Mouse (Mus musculus): ENCODE data around the gene Krtap3-3. TPM values are rescaled to one million over a fixed set of nuclear protein-coding genes. Genes with fewer than 3 reads are reported as not detected.
"Not testable (repeated sequence)": the region's sequence is repeated elsewhere in the genome, so short reads cannot be mapped to it uniquely, and the experiment has no call there.

The Krtap3-3 gene
- not detected for total RNA-seq (2021)
- long read RNA-seq: 0 reads

DNA sequence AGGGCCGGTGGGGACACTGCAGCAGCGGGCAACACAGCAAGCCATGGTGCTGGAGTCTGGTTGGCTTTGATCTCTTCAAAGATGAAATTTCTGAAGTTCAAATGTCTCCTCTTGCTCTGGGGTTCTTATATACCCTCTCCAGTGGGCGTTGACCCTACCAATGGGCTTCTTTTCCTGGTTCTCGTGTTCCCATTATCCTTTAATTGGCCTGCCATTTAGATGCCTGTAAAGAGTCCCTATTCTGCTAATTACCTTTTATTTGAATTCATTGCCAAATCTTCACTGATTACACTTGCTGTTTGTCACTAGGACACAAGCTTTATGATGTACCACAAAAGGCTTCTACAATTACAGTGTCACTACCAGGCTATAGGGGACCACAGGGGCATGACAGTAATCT is at the start of gene Krtap3-3:
Gene Krtap3-3 (minus strand): TSS at position 101 of the 400 bp plus-strand sequence.
- DNase-seq (ENCODE audit: low spot score in 2 of 2): no peak

DNA sequence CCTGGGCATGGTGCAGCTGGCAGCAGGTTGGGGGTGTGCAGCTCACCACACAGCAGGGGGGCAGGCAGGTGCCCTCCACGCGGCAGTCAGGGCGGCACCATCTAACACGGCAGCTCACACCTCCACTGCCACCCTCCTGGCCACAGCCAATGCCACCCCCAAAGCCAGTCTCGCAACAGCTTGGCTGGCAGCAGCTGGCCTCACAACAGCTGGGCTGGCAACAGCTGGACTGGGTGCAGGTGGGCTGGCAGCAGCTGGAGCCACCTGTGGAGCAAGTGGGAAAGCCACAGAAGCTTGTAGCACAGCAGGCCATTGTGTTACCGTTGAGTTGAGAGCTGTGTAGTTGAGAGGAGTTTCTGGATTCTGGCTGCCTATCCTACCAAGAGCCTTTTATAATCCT is 47.1 kb upstream of the Krtap3-3 start, which contains the start of gene Krtap9-3:
Gene Krtap9-3 (minus strand): TSS at position 364 of the 400 bp plus-strand sequence.
- not testable (repeated sequence) for DNase-seq (ENCODE audit: low spot score in 2 of 2)

DNA sequence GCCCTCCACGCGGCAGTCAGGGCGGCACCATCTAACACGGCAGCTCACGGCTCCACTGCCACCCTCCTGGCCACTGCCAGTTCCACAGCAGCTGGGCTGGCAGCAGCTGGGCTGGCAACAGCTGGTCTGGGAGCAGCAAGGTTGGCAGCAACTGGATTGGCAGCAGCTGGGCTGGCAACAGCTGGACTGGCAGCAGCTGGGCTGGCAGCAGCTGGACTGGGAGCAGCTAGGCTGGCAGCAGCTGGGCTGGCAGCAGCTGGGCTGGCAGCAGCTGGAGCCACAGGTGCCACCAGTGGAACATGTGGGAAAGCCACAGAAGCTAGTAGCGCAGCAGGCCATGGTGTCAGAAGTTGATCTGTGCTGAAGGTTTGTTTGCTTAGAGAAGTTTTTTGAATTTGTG is 40.3 kb upstream of the Krtap3-3 start, which contains the start of gene Krtap1-3:
Gene Krtap1-3 (minus strand): TSS at position 359 of the 400 bp plus-strand sequence.
- DNase-seq (ENCODE audit: low spot score in 2 of 2): no peak

DNA sequence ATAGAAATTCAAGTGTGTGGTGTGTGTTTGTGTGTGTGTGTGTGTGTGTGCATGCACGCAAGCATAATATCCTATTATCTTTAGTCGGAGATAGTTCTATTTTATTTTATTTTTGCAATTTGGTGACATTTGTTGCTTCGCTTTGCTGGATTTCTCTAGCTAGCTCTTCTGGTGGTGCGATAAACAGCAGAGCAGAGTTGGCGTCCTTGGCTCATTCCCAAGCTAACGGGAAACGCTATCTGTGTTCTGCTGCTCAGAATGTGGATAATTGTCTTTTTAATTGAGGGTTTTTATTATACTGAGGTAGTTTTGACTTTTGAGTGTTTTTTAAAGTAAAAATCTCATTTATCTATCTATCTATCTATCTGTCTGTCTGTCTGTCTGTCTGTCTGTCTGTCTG is 34.4 kb upstream of the Krtap3-3 start:
- peak; percentile 46 to 83 for DNase-seq (ENCODE audit: low spot score in 2 of 2)

DNA sequence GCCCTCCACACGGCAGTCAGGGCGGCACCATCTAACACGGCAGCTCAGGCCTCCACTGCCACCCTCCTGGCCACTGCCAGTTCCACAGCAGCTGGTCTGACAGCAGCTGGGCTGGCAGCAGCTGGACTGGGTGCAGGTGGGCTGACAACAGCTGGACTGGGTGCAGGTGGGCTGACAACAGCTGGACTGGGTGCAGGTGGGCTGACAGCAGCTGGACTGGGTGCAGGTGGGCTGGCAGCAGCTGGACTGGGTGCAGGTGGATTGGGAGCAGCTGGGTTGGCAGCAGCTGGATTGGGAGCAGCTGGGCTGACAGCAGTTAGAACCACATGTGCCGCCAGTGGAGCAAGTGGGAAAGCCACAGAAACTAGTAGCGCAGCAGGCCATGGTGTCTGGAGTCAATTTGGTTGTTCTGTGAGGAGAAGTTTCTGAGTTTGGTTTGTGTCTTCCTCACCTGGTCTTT is 32.6 kb upstream of the Krtap3-3 start, which contains the start of gene Krtap1-4:
Gene Krtap1-4 (minus strand): TSS at position 410 of the 460 bp plus-strand sequence.
- no peak for DNase-seq (ENCODE audit: low spot score in 2 of 2)

DNA sequence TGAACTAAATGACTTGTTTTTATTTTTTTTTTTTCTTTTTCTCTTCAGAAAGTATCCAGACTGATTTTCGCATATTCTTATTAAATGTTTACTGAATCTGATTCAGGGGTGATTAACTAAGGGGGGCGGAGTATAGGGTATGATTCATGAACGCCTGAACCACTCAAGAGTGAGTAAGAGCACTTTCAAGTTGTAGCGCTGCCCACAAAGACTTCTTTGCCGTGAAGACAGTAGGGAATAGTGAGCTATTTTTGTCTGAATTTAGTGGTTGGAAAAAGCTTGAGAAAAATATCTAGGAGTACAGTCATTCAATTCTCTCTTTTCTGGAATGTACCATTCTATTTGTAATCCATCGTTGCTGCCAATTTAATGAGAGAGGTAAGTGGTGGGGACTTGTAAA is 30.9 kb upstream of the Krtap3-3 start:
- no peak for DNase-seq (ENCODE audit: low spot score in 2 of 2)

DNA sequence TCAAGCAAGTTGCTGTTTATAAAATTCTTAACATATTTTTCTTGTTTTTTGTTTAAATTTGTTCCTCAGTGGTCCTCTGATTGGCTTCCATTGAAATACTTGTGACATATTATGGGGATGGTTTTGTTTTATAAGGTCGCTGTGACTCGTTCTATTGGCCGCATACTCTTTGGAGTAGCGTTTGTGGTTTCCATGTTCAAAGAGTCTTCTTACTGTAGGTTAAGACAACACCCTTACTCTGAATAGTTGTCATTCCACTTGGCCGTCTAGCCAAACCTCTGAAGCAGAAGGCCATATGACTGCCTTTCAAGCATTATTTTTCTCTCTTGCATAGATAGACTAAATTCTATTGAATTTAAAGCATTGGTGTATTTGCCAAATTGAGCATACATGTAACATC is 30.4 kb upstream of the Krtap3-3 start:
- no peak for DNase-seq (ENCODE audit: low spot score in 2 of 2)

DNA sequence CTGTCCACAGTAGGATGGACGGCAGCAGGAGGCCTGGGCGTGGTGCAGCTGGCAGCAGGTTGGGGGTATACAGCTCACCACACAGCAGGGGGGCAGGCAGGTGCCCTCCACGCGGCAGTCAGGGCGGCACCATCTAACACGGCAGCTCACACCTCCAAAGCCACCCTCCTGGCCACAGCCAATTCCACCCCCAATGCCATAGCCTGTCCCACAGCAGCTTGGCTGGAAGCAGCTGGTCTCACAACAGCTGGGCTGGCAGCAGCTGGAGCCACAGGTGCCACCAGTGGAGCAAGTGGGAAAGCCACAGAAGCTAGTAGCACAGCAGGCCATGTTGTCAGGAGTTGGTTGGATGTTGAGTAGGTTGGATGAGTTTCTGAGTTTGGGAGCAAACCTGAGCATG is 30.0 kb upstream of the Krtap3-3 start, which contains the start of gene Krtap1-5:
Gene Krtap1-5 (minus strand): TSS at position 381 of the 400 bp plus-strand sequence.
- no peak for DNase-seq (ENCODE audit: low spot score in 2 of 2)

DNA sequence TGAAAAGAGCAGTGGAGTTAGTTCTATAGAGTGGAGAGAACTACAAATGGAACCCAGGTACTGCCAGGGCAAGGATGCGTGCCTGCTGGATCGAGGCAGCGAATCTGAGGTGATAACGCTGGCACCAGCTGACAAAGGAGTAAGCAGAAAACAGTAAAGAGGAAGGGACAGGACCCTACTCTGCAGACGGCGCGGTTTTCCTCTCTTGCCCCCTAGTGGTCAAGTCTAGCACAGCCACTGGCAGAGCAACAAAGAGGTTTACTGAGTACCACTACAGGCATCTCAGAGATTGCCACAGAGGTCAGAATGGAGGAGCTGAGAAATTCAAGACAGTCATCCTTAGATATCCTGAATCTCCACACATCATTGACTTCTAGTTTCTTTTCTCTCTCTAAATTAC is 23.4 kb upstream of the Krtap3-3 start:
- peak; percentile 38 to 83 for DNase-seq (ENCODE audit: low spot score in 2 of 2)

DNA sequence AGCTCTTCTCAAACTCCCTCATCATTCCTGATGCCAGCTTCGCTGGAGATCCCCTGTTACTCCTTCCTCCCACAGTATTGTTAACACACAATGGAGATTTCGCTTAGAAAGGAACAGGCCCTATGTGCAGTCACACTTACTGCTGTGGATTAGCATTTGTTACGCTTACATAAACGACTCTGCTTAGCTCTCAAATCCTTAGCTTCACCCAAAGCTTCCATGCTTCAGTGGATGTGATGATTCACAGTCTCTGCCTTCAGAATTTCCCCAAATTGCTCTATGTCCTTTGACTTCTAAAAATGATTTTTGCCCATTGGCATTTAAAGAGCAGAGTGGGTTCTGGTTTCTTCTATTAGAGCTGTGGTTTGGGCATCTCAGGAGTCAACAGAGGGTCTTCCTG is 22.5 kb upstream of the Krtap3-3 start:
- peak in 1 of 2 experiments; percentile 4 for DNase-seq (ENCODE audit: low spot score in 2 of 2)

DNA sequence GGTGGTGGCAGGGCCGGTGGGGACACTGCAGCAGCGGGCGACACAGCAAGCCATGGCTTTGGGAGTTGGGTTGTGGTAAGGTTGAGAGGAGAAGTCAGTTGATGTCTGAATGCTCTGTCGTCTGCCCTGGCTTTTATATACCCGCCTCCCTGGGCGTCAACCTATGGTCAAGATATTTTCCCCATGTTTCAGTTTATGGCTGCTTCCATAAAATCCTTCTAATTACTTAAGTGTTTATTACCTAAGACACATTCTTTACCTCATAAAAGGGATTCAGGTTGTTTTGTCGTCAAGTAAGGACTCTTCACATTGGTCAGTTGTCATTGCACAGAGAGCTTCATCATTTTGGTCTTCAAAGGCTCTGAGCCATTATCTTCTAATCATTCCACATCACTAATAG is 15.9 kb upstream of the Krtap3-3 start, which contains the start of gene Krtap3-1:
Gene Krtap3-1 (minus strand): TSS at position 101 of the 400 bp plus-strand sequence.
- no peak for DNase-seq (ENCODE audit: low spot score in 2 of 2)

DNA sequence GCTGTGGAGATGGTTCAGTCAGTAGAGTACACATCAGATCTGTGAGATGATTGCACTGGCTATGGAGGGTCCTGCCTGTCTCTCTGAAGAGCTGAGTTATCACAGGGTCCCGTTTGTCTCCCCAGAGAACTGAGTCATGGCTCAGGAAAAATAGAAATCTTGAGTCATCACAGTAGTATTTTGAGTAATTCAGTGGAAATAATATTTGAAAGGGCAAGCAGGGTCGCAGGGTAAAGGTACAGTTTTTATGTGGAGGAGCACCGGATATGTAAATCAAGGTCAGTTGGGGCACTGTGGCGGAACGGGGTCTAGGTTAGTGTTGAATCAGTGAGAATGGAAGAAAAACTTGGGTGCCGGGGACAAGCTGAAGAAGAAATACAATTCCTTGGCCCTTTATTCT is 11.9 kb upstream of the Krtap3-3 start:
- no peak for DNase-seq (ENCODE audit: low spot score in 2 of 2)

DNA sequence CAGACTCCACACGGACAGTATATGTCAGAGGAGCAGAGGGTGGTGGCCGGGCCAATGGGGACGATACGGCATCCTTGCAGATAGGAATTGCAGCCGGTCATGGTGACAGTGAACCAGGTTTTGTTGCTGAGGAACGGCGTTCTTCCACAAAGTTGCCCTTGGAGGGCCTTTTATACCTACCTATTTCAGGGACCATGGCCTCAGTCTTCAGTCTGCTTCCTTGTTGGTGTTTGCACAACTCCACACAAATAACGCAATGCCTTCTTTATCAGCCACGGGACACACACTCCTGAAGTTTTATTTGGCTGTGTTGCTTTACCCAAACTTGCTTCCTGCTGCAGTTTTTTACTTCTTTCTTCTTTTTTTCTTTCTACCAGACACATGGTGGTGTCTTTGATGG is 8.7 kb upstream of the Krtap3-3 start, which contains the start of gene Gm11939:
Gene Gm11939 (minus strand): TSS at position 101 of the 400 bp plus-strand sequence.
- DNase-seq (ENCODE audit: low spot score in 2 of 2): no peak

DNA sequence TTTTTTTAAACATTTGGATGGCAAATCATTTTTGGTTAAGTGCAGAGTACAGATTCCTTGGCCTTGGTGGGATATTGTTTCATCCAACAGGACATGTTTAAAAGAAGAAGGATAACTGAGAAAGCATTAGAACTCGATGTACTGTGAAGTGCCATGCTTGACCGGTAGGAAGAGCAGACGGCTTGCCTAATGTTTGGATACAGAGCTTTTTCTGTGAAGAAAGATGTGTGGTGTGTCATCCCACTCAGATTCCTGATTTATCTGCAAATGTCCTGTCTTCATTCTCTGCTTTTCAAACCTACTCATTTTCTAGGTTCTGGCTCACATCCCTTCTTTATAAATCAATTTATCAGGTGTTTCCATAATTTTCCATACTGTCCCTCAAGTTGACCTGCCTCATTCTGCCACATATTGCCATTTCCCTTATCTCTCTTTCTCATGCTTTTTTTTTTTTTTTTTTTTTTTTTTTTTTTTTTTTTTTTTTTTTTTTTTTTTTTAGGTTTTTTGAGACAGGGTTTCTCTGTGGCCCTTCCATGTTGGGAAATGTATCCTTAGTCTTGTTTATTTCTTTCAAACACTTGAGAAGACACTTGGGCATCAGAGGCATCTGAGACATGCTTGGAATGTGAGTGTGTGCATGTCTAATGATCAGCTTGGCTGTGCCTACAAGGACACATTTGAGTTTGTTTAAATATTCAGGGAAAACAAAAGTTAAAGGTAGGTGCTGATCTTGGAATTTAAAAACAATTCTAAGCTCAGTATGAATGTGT is 7.5 kb upstream of the Krtap3-3 start:
- peak in 1 of 2 experiments; percentile 10 for DNase-seq (ENCODE audit: low spot score in 2 of 2)

DNA sequence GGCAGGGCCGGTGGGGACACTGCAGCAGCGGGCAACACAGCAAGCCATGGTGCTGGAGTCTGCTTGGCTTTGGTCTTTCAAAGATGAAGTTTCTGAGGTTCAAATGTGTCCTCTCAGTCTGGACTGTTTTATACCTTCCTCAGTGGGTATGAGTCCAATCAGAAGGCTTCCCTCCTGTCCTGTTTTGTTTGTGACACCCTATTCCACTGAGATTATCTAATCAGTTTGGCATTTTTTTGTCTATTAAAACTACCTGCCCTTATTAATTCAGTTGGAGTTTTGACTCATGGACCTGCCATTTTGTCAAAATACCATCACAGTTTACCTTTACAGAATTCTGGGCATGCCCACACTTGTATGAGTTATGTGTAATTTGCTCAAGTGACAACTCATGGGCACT is 6.1 kb upstream of the Krtap3-3 start, which contains the start of gene Krtap3-2:
Gene Krtap3-2 (minus strand): TSS at position 101 of the 400 bp plus-strand sequence.
- no peak for DNase-seq (ENCODE audit: low spot score in 2 of 2)

DNA sequence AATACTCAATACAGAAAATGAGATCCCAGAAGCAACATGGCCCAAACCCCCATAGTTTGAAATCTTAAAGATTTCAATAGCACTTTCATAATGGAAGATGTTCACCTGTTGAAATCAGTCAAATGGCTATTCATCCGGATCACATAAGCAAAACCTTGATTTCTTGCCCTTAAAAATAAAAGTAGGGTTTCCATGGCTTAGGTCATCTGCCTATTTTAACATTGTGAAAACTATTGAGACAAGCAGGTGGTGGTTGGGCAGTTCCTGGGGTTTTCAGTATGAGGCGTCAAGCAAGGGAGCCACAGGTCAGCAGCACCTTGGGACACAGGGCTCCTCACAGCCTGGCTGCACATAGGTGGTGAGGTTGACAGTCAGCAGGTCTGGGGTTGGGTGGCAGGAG is 5.5 kb upstream of the Krtap3-3 start:
- DNase-seq (ENCODE audit: low spot score in 2 of 2): no peak

DNA sequence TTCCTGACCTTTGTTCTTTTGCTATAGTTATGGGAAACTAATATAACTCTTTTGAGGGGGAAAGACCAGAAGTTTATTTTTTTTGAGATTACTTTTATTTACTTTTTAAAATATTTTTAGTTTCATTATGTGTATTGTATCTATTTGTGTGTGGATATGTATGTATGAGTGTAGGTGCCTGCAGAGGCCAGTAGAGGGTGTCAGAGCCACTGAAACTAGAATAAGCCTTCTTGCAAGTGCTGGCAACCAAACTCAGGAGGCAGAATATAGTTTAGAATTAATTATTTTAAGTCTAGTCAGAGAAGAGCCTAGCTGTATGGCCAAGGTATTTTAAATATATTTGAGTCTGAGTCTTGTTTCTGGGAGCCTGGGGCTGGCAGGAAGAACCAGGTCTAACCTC is 2.8 kb downstream of the Krtap3-3 start:
- DNase-seq (ENCODE audit: low spot score in 2 of 2): no peak

DNA sequence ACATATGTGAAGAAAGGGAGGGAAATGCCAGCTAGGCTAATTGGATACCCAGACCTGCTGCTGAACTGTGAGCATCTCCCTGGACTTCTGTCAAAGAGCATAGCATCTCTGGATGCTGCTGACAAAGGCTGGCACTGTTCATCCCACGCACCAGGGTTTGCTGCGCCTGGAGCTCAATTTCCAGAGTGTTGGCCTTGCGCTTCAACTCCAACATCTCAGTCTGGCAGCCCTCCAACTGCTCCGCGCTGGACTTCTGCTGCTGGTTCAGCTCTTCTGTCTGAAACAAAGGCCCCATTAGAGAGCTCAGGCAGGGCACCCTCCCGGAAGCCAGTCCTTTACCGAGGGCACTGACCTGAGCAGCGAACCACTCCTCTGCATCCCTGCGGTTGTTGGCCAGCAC is 10.9 kb downstream of the Krtap3-3 start:
- peak; percentile 29 to 65 for DNase-seq (ENCODE audit: low spot score in 2 of 2)

DNA sequence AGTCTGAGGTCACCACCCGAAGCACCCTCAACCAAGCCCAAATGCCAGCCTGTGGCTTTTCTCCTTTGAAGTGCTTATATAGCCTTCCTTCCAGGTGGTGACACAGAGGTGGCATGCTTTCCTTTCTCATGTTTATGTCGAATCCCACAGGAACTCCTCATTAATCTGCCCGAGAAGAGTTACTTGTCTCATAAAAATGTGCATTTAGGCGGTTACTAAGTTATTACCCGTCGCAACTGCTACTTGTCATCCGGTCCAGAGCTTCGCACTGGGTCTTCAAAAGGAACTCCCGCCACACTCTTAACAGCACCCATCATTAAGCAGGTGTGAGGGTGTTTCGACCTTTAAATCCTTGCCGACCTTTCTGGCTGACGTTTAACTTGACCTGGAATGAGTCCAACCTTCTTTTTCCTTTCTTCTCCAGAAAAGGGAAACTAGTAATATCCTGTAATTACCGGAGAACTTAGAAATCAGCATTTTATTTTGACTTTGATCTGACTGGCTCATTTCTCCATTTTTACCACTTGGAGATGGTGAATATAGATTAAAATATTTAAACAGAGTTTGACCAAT is 29.3 kb downstream of the Krtap3-3 start, which contains the start of gene Krt39:
Gene Krt39 (minus strand): TSS at position 51 of the 573 bp plus-strand sequence.
- DNase-seq (ENCODE audit: low spot score in 2 of 2): no peak

DNA sequence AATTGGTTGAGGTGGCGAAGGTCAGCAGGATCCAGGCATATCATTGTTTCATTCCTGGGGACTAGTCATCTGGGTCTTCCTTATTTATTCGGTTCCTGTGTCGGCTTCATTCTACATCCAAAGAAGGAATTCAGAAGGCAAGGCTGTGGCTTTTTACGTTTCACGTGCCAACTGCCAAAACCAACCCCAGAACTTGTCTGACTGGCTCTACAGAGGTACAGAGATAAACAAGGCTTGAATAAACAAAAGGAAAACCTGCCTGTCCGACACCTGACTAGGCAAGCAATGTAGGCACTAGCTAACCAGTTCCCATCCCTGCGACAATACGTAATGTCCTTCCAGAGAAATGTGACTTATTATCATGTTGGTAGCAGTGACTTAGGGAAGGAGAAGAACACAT is 36.6 kb downstream of the Krtap3-3 start:
- DNase-seq (ENCODE audit: low spot score in 2 of 2): no peak

All from layer of hippocampus, adult 18-20 months (tissue).